Mouse (Mus musculus): ENCODE data around the gene Surf4.
"Not testable (repeated sequence)": the region's sequence is repeated elsewhere in the genome, so short reads cannot be mapped to it uniquely, and the experiment has no call there.

Gene Surf4

DNA sequence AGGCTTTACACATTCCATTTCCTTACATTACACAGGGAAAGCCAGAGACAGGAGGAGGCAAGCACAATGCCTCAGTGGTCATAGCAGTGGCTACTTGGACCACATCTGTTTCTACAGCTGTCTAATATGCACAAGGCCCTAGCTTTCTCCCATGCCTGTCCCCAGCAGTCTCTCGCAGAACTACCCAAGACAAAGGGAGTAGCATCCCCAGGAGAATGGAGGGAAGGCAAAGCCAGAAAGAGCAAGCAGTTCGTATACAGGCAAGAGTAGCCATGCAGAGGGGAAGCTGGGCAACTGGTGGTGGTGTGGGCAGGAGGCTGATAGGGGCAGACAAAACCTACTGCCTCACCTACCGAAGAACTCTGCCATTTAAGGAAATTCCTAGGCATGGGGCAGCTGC, 27.3 kb downstream of the Surf4 start:
- CTCF ChIA-PET = interaction anchor here (0.5 kb wide), 1 partner anchor 418 kb away, joined by 7 read pairs; no protein-coding TSS in a partner anchor

GRCm38 (mm10) chr2:26905936-26906335, 27.8 kb downstream of the Surf4 start:
- CTCF ChIA-PET = no interaction called here

- CTCF ChIA-PET = interaction anchor here (0.6 to 1.2 kb wide), 2 partner anchors 42 to 129 kb away, joined by 7 to 20 read pairs; no protein-coding TSS in a partner anchor
These were observed 30.4 kb downstream of the Surf4 start for GRCm38 (mm10) chr2:26903311-26903710.

DNA sequence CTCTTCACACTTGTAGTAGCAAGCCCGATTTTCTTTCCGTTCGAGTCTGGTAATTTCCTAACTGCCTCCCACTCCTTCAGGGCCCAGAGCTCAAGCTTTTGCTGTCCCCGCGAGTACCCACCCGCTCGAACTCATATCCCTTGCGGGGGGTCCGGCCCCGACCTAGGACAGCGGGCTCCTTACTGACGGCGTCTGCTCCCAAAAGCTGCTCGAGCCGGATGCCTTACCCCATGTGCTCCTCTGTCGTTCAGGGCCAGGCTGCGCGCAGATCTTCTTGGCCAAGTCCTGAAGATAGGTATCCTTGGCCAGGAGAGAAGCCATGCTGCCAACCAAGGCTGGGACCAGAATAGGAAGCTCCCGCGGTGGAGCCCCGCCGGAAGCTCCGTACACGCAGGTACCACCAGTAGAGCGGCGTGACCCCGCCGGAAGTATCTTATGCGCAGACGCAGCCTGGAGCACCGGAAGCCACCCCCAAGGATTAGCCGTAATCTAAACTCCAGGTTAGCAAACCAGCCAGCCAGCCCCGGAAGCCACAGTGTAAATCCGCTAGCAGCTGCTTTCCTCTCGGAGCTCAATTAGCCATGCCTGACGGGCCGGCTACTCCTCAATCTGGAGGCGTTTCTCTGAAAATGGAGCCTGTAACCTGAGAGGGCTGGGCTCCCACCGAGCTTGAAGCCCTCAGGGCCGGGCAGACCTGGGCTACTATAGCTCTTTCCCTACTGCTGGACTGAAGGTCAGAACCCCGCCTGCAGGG, 31.1 kb downstream of the Surf4 start, which contains the start of gene Surf6:
Gene Surf6, minus strand, starts transcription at position 413 of the 754 bp plus-strand sequence.
- CTCF ChIA-PET = interaction anchor here (0.7 kb wide), 1 partner anchor 365 kb away, joined by 3 read pairs; no protein-coding TSS in a partner anchor

- CTCF ChIA-PET = interaction anchor here (0.7 kb wide), 1 partner anchor 366 kb away, joined by 3 read pairs; no protein-coding TSS in a partner anchor
These were observed 31.8 kb downstream of the Surf4 start for GRCm38 (mm10) chr2:26901834-26902400.

GRCm38 (mm10) chr2:26900731-26901130, 33.0 kb downstream of the Surf4 start:
- CTCF ChIA-PET = no interaction called here

DNA sequence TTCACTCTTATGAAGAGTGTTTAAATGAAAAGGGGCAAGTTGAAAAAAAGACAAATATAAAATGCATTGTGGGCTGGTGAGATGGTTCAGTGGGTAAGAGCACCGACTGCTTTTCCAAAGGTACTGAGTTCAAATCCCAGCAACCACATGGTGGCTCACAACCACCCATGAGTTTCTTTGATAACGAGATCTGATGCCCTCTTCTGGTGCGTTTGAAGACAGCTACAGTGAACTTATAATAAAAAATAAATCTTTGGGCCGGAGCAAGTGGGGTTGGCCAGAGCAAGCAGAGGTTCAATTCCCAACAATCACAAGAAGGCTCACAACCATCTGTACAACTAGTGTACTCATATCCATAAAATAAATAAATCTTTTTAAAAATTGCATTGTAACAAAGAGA, 37.8 kb downstream of the Surf4 start:
- CTCF ChIA-PET = no interaction called here

DNA sequence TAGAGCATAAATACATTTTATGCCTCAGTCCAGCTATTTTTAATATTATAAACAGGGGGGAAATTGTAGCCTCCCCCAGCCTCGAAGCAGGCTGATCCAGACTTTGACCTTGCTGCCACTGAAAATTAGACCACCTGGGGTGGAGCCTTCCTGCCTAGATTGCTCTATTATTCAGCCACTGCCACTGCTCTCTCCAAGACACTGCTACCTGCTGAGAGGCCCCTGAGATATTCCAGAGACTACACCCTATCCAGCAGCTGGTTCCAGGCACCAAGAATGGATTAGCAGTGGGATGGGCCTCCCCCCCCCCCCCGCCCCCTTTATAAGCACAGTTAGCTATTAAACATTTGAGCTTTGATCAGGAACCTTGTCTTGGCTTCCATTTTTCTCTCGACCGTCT, 47.6 kb downstream of the Surf4 start:
- CTCF ChIA-PET = not testable (repeated sequence)

GRCm38 (mm10) chr2:26885541-26885940, 48.2 kb downstream of the Surf4 start:
- CTCF ChIA-PET = not testable (repeated sequence)

- CTCF ChIA-PET = interaction anchor here (1.1 kb wide), 1 partner anchor 578 kb away, joined by 9 read pairs; no protein-coding TSS in a partner anchor
These were observed 55.2 kb downstream of the Surf4 start for GRCm38 (mm10) chr2:26878571-26878970.

DNA sequence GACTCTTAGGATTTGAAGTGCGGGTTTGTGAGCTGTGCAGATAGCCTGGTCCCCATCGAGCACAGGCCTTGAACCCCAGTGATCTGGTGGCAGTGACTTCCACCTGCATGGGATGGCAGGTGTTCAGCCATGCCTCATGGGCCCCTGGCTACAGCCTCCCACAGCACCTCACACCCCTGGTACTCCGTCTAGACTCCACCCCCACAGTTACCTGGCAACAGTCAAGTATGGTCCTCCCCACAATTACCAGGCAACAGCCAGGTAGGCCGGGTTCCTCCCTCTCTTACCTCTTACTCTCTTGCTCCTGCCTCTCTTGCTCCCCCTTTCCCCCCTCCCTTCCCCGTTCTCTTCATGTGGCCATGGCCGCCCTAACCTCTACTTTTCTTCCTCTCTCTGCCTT, 63.1 kb downstream of the Surf4 start:
- CTCF ChIA-PET = no interaction called here
